Mouse (Mus musculus) embryonic fibroblast, embryonic 13.5 days (primary cell): ENCODE data around the gene Pltp.

Source experiments
- CTCF ChIP-seq: IDR thresholded peaks from 2 replicates; pipeline ENCODE4 v1.5.1; 2011; ENCODE audit warnings: mild to moderate bottlenecking, control low read depth, low read length, moderate library complexity, borderline replicate concordance; ENCODE audit not compliant: insufficient read depth
- POLR2A ChIP-seq: IDR thresholded peaks from 2 replicates; pipeline ENCODE4 v1.6.1; 2011; ENCODE audit warnings: low read depth, mild to moderate bottlenecking, control low read depth, low read length, moderate library complexity

- TF ChIP-seq POLR2A: no peak
- TF ChIP-seq CTCF: no peak
Observed at GRCm38 (mm10) chr2:164815821-164816220, 41.7 kb downstream of the Pltp start.
